Mouse (Mus musculus): Measurements from ENCODE around the gene Ncapg2. TPM values are rescaled to one million over a fixed set of nuclear protein-coding genes. Genes with fewer than 3 reads are reported as not detected.

Gene Ncapg2
- polyA plus RNA-seq (2015; fragmentation: Nextera tagmentation; extraction: Ambion mirVana), result 36.9 and 37.2 TPM in 2 replicates

- Histone ChIP-seq H3K4me2 (replicated peaks; ENCODE audit: low read depth, low read length) (peak within 1 kb of the TSS; percentile 67), H3K9ac (replicated peaks; ENCODE audit: low read length) (peak within 1 kb of the TSS; percentile 86), H3K36me3 (ENCODE audit: insufficient read depth, low read length) (peaks cover 37% of the 10 kb centered on the region), H3K4me1 (ENCODE audit: insufficient read depth, low read length) (peaks cover 13% of the 10 kb centered on the region), H3K4me3 (ENCODE audit: low read length) (peak within 1 kb of the TSS; percentile 86), H3K27ac (ENCODE audit: low read length) (peak within 1 kb of the TSS; percentile 68), H3K9me3 (ENCODE audit: low read length) (peaks cover 36% of the 10 kb centered on the region), H3K27me3 (ENCODE audit: insufficient read depth, low read length) (no peaks in the 10 kb centered on the region)
- peak; percentile 99 for ATAC-seq (ENCODE audit: low FRiP score, low TSS enrichment)
- WGBS, result under 1% methylated on average over 69 of the region's 72 CpGs
Observed at GRCm38 (mm10) chr12:116405045-116405835, at the start of gene Ncapg2. Gene Ncapg2, plus strand, starts transcription at chr12:116405402.

- H3K9me3 ChIP-seq (ENCODE audit: low read length), result no peaks in the 10 kb centered on the region
- H3K36me3 ChIP-seq (ENCODE audit: insufficient read depth, low read length), result peaks cover 20% of the 10 kb centered on the region
- H3K4me2 ChIP-seq (replicated peaks; ENCODE audit: low read depth, low read length), result no peak overlapping the region
- H3K4me3 ChIP-seq (ENCODE audit: low read length), result no peak overlapping the region
- H3K9ac ChIP-seq (replicated peaks; ENCODE audit: low read length), result no peak overlapping the region
- H3K4me1 ChIP-seq (ENCODE audit: insufficient read depth, low read length), result no peaks in the 10 kb centered on the region
- no peaks in the 10 kb centered on the region for H3K27me3 ChIP-seq (ENCODE audit: insufficient read depth, low read length)
- ATAC-seq (ENCODE audit: low FRiP score, low TSS enrichment), result no peak
- no peak overlapping the region for H3K27ac ChIP-seq (ENCODE audit: low read length)
Observed at GRCm38 (mm10) chr12:116362091-116362490, 43.1 kb upstream of the Ncapg2 start.

GRCm38 (mm10) chr12:116366900-116367299 lies 38.3 kb upstream of the Ncapg2 start:
- Histone ChIP-seq H3K4me3 (ENCODE audit: low read length) (no peak overlapping the region), H3K9ac (replicated peaks; ENCODE audit: low read length) (no peak overlapping the region), H3K9me3 (ENCODE audit: low read length) (no peaks in the 10 kb centered on the region), H3K4me2 (replicated peaks; ENCODE audit: low read depth, low read length) (no peak overlapping the region), H3K4me1 (ENCODE audit: insufficient read depth, low read length) (no peaks in the 10 kb centered on the region), H3K36me3 (ENCODE audit: insufficient read depth, low read length) (peaks cover 34% of the 10 kb centered on the region), H3K27me3 (ENCODE audit: insufficient read depth, low read length) (no peaks in the 10 kb centered on the region), H3K27ac (ENCODE audit: low read length) (no peak overlapping the region)
- ATAC-seq (ENCODE audit: low FRiP score, low TSS enrichment), result no peak
- WGBS, result 88% methylated on average over 3 of the region's 3 CpGs

GRCm38 (mm10) chr12:116367346-116367745 lies 37.9 kb upstream of the Ncapg2 start:
- Histone ChIP-seq H3K27me3 (ENCODE audit: insufficient read depth, low read length) (no peaks in the 10 kb centered on the region), H3K27ac (ENCODE audit: low read length) (no peak overlapping the region), H3K4me1 (ENCODE audit: insufficient read depth, low read length) (no peaks in the 10 kb centered on the region), H3K9ac (replicated peaks; ENCODE audit: low read length) (no peak overlapping the region), H3K36me3 (ENCODE audit: insufficient read depth, low read length) (peaks cover 34% of the 10 kb centered on the region), H3K4me2 (replicated peaks; ENCODE audit: low read depth, low read length) (no peak overlapping the region), H3K4me3 (ENCODE audit: low read length) (no peak overlapping the region), H3K9me3 (ENCODE audit: low read length) (no peaks in the 10 kb centered on the region)
- no peak for ATAC-seq (ENCODE audit: low FRiP score, low TSS enrichment)
- 86% methylated on average over 2 of the region's 2 CpGs for WGBS

DNA sequence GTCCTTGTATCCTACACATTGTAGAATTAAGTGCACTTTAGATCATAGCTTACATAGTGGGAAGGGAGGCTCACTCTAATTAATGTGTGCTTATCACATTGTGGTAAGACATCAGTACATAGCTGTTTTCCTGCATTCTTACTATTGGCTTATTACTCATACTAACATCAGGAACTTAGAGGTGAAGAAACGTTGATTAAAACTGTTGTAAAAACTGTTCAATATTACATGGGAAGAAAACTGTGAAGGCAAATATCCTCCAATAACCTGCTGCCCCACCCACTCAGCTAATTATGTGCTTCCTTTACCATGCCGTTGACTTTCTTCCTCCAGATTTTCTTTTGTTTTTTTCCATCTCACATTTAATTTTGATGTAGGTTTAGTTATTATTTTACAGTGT lies 36.3 kb upstream of the Ncapg2 start:
- Histone ChIP-seq H3K36me3 (ENCODE audit: insufficient read depth, low read length) (peaks cover 31% of the 10 kb centered on the region), H3K9ac (replicated peaks; ENCODE audit: low read length) (no peak overlapping the region), H3K4me3 (ENCODE audit: low read length) (no peak overlapping the region), H3K27me3 (ENCODE audit: insufficient read depth, low read length) (no peaks in the 10 kb centered on the region), H3K4me1 (ENCODE audit: insufficient read depth, low read length) (no peaks in the 10 kb centered on the region), H3K9me3 (ENCODE audit: low read length) (no peaks in the 10 kb centered on the region), H3K4me2 (replicated peaks; ENCODE audit: low read depth, low read length) (no peak overlapping the region), H3K27ac (ENCODE audit: low read length) (no peak overlapping the region)
- WGBS, result 84% methylated on average over 2 of the region's 2 CpGs
- no peak for ATAC-seq (ENCODE audit: low FRiP score, low TSS enrichment)

- Histone ChIP-seq H3K4me3 (ENCODE audit: low read length) (no peak overlapping the region), H3K36me3 (ENCODE audit: insufficient read depth, low read length) (no peaks in the 10 kb centered on the region), H3K27ac (ENCODE audit: low read length) (no peak overlapping the region), H3K9ac (replicated peaks; ENCODE audit: low read length) (no peak overlapping the region), H3K27me3 (ENCODE audit: insufficient read depth, low read length) (no peaks in the 10 kb centered on the region), H3K9me3 (ENCODE audit: low read length) (no peaks in the 10 kb centered on the region), H3K4me1 (ENCODE audit: insufficient read depth, low read length) (no peaks in the 10 kb centered on the region), H3K4me2 (replicated peaks; ENCODE audit: low read depth, low read length) (no peak overlapping the region)
- no peak for ATAC-seq (ENCODE audit: low FRiP score, low TSS enrichment)
- WGBS, result 88% methylated on average over 2 of the region's 2 CpGs
Observed at GRCm38 (mm10) chr12:116383101-116383500, 22.1 kb upstream of the Ncapg2 start.

DNA sequence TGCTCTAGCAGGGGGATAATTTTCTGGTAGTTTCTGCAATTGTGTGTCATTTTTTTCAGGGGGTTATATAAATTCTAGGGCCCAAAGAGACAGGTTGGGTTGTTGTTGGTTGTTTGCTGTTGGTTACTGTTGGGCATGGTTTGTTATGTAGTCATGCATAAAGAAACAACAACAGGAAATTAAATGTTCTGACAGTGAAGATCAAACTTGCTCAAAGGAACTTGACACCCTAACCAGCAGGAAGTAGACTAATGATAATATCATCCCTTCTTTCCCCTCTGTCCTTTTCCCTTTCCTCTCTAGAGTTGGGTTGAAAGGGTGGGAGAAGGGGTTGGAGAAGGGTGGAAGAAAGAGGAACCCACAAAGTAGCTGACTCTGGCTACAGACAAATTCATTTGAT lies 21.2 kb upstream of the Ncapg2 start:
- no peaks in the 10 kb centered on the region for H3K27me3 ChIP-seq (ENCODE audit: insufficient read depth, low read length)

GRCm38 (mm10) chr12:116386802-116387201 lies 18.4 kb upstream of the Ncapg2 start:
- H3K36me3 ChIP-seq (ENCODE audit: insufficient read depth, low read length), result no peaks in the 10 kb centered on the region
- 100% methylated on average over 1 of the region's 1 CpGs for WGBS
- no peak for ATAC-seq (ENCODE audit: low FRiP score, low TSS enrichment)
- no peak overlapping the region for H3K9ac ChIP-seq (replicated peaks; ENCODE audit: low read length)
- no peaks in the 10 kb centered on the region for H3K4me1 ChIP-seq (ENCODE audit: insufficient read depth, low read length)
- no peaks in the 10 kb centered on the region for H3K9me3 ChIP-seq (ENCODE audit: low read length)
- H3K4me2 ChIP-seq (replicated peaks; ENCODE audit: low read depth, low read length), result no peak overlapping the region
- no peaks in the 10 kb centered on the region for H3K27me3 ChIP-seq (ENCODE audit: insufficient read depth, low read length)
- no peak overlapping the region for H3K27ac ChIP-seq (ENCODE audit: low read length)
- H3K4me3 ChIP-seq (ENCODE audit: low read length), result no peak overlapping the region

More for the DNA sequence above, 21.2 kb upstream of the Ncapg2 start:
- Histone ChIP-seq H3K36me3 (ENCODE audit: insufficient read depth, low read length) (no peaks in the 10 kb centered on the region), H3K4me1 (ENCODE audit: insufficient read depth, low read length) (no peaks in the 10 kb centered on the region), H3K9me3 (ENCODE audit: low read length) (no peaks in the 10 kb centered on the region), H3K9ac (replicated peaks; ENCODE audit: low read length) (no peak overlapping the region), H3K4me3 (ENCODE audit: low read length) (no peak overlapping the region), H3K4me2 (replicated peaks; ENCODE audit: low read depth, low read length) (no peak overlapping the region), H3K27ac (ENCODE audit: low read length) (no peak overlapping the region)
- no peak for ATAC-seq (ENCODE audit: low FRiP score, low TSS enrichment)

- Histone ChIP-seq H3K27me3 (ENCODE audit: insufficient read depth, low read length) (no peaks in the 10 kb centered on the region), H3K4me1 (ENCODE audit: insufficient read depth, low read length) (no peaks in the 10 kb centered on the region), H3K9me3 (ENCODE audit: low read length) (no peaks in the 10 kb centered on the region), H3K27ac (ENCODE audit: low read length) (no peak overlapping the region), H3K9ac (replicated peaks; ENCODE audit: low read length) (no peak overlapping the region), H3K36me3 (ENCODE audit: insufficient read depth, low read length) (no peaks in the 10 kb centered on the region), H3K4me2 (replicated peaks; ENCODE audit: low read depth, low read length) (no peak overlapping the region), H3K4me3 (ENCODE audit: low read length) (no peak overlapping the region)
- ATAC-seq (ENCODE audit: low FRiP score, low TSS enrichment), result no peak
- WGBS, result 34% methylated on average over 1 of the region's 1 CpGs
Observed at GRCm38 (mm10) chr12:116389868-116390267, 15.3 kb upstream of the Ncapg2 start.

DNA sequence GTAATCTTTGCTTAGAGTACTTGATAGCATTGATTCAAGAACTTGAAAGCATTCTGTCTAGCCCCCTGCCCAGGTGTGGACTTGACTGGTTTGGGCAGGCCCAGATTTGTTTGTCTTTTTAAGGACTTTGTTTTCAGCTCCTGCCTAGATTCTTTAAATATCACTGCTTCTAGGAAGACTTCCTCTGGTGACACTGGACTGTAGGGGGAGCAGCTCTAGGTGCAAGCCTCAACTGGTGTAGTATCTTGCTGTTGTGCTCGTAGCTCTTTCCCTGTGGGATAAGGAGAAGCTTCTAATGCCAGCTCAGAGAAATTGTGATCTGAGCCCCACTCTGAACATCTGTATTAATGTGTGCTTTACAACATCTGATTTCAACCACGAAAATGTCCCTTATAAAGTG lies 10.9 kb upstream of the Ncapg2 start:
- H3K9ac ChIP-seq (replicated peaks; ENCODE audit: low read length), result no peak overlapping the region
- H3K4me3 ChIP-seq (ENCODE audit: low read length), result no peak overlapping the region
- no peaks in the 10 kb centered on the region for H3K27me3 ChIP-seq (ENCODE audit: insufficient read depth, low read length)
- H3K4me1 ChIP-seq (ENCODE audit: insufficient read depth, low read length), result no peaks in the 10 kb centered on the region
- H3K4me2 ChIP-seq (replicated peaks; ENCODE audit: low read depth, low read length), result no peak overlapping the region
- no peak for ATAC-seq (ENCODE audit: low FRiP score, low TSS enrichment)
- no peak overlapping the region for H3K27ac ChIP-seq (ENCODE audit: low read length)
- H3K9me3 ChIP-seq (ENCODE audit: low read length), result no peaks in the 10 kb centered on the region
- no peaks in the 10 kb centered on the region for H3K36me3 ChIP-seq (ENCODE audit: insufficient read depth, low read length)
- WGBS, result 76% methylated on average over 2 of the region's 2 CpGs
